Mouse (Mus musculus): ENCODE data around the gene Lrrc45. TPM values are rescaled to one million over a fixed set of nuclear protein-coding genes. Genes with fewer than 3 reads are reported as not detected.

Gene Lrrc45
- polyA plus RNA-seq (2012; rRNA removed), result 97.4 and 99.6 TPM in 2 replicates

DNA sequence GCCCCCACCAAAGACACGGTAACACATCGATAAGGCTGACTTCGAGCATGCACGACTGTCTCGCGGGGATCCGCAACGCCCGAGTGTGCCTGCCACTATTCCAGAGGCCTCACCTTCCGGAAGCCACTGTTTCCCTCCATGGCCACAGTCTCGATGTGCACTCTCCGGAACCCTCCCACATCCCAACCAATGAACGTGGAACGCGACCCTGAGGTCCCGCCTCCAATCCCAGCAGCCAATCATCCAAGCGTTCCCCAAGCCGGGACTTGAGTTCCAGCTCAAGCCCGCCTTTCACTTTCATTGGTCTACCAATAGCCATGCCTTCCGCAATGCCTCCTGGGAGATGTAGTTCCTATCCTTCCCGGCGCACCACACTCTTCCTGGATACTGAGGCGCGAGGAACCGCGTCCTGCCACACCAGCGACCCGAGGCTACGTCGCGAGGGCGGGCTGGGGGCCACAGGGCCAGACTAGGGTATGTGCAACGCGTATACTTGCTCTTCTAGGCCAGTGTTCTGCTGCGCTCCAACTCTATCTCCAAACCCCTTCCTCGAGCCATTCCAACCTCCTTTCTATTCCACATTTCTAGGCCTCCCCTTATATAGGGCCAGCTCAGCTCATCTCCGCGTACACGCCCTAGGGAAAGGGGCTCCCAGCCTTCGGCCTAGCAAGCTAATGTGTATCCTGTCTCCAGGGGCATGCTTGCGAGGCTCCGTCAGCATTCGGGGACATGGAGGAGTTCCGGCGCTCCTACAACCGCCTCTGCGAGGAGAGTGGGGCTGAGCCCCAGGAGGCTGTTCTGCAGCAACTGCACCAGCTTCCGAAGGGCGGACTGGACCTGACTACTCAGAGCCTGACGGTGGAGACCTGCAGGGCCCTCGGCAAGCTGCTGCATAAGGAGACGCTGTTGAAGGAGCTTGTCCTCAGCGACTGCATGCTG lies at the start of gene Lrrc45, which contains the start of gene Cenpx:
Gene Lrrc45, plus strand, starts transcription at position 346 of the 939 bp plus-strand sequence.
Gene Cenpx, minus strand, starts transcription at position 159 of the 939 bp plus-strand sequence.

DNA sequence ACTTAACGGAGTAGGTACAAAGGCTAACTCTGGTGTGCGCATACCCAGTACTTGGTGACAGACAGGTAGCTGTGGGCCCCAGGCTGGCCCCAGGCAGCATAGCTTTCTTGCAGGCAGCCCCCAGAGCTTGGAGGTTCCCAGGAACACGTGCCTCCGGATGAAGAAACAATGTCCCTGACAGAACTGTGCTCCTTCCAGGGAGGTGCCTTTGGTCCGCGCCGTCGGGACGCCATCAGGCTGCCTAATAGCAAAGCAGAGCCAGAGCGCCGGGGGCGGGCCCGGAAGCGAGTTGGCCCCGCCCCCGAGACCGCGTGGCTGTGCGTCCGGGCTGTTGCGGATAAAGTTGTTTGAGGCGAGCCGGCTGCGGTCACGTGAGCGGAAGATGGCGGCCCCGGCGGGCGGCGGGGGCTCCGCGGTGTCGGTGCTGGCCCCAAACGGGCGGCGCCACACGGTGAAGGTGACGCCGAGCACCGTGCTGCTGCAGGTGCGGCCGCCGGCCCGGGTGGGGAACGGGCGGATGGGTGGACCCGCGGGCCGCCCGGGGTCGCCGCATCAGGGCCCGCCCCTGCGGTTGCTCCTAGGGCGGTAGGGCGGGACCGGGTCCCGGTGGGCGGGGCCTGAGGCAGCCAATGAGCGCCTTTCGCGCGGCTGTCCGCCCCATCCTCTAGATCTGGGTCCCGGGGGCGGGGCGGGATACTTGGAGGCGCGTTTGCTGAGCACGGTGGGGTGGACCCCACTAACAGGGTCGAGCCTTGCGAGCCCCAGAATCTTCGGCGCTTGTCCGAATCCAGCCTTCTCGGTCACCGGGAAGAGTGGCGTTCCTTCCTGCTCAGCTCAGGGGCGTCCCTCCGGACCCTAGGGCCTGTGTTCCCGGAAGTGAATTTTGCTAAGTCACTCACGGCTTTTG lies 40.8 kb upstream of the Lrrc45 start, which contains the start of gene Aspscr1:
Gene Aspscr1, plus strand, starts transcription at position 287 of the 907 bp plus-strand sequence.

DNA sequence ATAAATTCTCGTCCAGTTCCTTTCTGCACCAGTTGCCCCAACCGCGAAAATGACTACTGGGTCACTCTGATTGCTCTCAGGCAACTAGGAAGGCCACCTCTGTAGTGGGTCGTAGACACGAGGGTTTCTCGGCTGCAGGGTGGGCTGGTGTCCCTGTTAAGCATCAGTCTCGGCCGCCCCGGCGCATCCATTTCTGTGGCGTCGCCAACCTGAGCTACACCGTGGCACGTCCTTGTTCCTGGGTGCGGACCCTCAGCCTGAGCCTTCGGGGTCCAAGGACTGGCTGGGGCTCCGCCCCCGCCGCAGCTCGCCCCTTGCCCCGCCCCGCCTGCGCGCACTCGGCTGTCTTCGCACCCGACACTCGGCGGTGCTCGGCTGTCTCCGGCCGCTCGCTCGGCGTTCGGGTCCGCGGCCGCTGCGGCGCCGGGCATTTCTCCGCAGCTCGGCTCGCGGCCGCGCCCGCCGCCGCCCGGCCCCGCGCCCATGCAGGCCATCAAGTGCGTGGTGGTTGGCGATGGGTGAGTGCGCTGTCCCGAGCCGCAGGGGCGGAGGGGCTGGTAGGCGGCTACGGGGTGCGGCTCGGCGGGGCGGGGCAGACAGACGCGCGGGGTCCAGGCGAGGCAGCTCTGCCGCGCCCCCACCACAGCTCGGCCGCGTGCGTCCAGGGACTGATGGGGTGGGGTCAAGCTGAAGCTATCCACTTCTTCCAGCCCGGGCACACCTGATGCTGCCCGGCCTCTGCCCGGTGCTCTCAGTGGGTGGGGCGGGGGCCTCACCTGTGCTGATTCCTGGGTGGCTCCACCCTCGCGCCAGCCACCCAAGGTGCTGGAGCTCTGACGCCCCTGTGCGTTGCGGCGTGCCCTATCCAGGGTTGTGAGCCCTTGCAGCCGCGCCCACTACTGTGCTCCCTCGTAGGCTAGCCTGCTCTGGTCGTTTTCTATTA lies 7.7 kb downstream of the Lrrc45 start, which contains the start of gene Rac3:
Gene Rac3, plus strand, starts transcription at position 347 of the 943 bp plus-strand sequence.

GRCm38 (mm10) chr11:120727169-120727527 lies 13.4 kb downstream of the Lrrc45 start, which contains the start of gene Dcxr:
Gene Dcxr (minus strand): TSS chr11:120727281.

DNA sequence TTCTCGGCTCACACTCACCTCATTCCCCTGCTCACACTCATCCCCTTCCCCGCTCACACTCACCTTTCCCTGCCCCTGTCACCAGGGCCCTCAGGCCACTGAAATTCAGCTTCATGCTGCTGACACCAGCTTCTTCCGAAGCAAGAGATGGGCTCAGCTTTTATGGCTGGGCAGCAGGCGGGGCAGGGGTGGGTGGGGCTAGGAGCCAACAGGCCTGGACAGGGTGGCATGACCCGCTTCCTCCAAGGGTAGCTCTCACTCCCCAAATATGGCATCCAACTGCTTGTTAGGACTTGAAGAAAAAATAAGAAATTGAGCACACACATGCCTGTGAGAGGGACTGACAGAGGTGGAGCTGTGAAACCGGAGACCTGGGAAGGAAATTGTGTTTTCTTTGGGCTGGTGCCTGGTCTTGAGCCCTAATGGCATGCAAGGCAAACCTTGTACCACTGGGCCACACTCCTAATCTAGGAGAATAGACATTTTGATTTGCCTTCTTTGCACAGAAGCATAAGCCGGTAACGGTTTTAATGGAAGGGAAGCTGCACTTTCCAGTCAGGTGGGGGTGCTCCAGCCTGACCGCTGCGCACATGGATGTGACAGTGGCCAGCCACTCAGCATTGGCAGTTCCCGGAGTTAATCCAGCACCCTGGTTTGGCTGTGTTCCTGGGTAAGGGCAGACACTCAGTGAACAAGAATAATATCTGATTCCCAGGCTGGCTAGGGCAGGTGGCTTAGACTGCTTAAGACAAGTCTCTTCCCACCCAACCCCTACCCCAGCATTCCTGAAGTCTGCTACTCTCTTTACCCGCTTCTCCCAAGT lies 18.3 kb downstream of the Lrrc45 start, which contains the start of gene Cbr2:
Gene Cbr2, minus strand, starts transcription at position 257 of the 823 bp plus-strand sequence.

GRCm38 (mm10) chr11:120762672-120763041 lies 48.9 kb downstream of the Lrrc45 start, which contains the start of gene Hmga1b:
Gene Hmga1b (plus strand): TSS chr11:120762794.

Other genes with a start within 250 kb of the Lrrc45 start
- 31.1 and 35.0 TPM in 2 replicates for gene Arl16, start 246.3 kb upstream of the Lrrc45 start, polyA plus RNA-seq (2012; rRNA removed)
- gene Mrpl12, start 229.3 kb upstream of the Lrrc45 start, polyA plus RNA-seq (2012; rRNA removed), result 115 and 155 TPM in 2 replicates
- 226 and 229 TPM in 2 replicates for gene Slc25a10, start 222.1 kb upstream of the Lrrc45 start, polyA plus RNA-seq (2012; rRNA removed)
- 2.3 and 3.3 TPM in 2 replicates for gene Gcgr, start 183.2 kb upstream of the Lrrc45 start, polyA plus RNA-seq (2012; rRNA removed)
- gene Mcrip1, start 164.2 kb upstream of the Lrrc45 start, polyA plus RNA-seq (2012; rRNA removed), result 185 and 195 TPM in 2 replicates
- not detected in 2 replicates for gene Ppp1r27, start 162.8 kb upstream of the Lrrc45 start, polyA plus RNA-seq (2012; rRNA removed)
- 355 TPM in 2 replicates for gene P4hb, start 140.7 kb upstream of the Lrrc45 start, polyA plus RNA-seq (2012; rRNA removed)
- 779 and 887 TPM in 2 replicates for gene Arhgdia, start 132.3 kb upstream of the Lrrc45 start, polyA plus RNA-seq (2012; rRNA removed)
- 30.8 and 42.7 TPM in 2 replicates for gene Alyref, start 115.6 kb upstream of the Lrrc45 start, polyA plus RNA-seq (2012; rRNA removed)
- gene Anapc11, start 115.5 kb upstream of the Lrrc45 start, polyA plus RNA-seq (2012; rRNA removed), result 189 and 219 TPM in 2 replicates
- gene Npb, start 105.4 kb upstream of the Lrrc45 start, polyA plus RNA-seq (2012; rRNA removed), result 2.6 and 4.4 TPM in 2 replicates
- gene Pcyt2, start 96.0 kb upstream of the Lrrc45 start, polyA plus RNA-seq (2012; rRNA removed), result 279 and 305 TPM in 2 replicates
- 77.5 and 98.2 TPM in 2 replicates for gene Sirt7, start 88.7 kb upstream of the Lrrc45 start, polyA plus RNA-seq (2012; rRNA removed)
- 75.0 and 78.0 TPM in 2 replicates for gene Mafg, start 80.3 kb upstream of the Lrrc45 start, polyA plus RNA-seq (2012; rRNA removed)
- gene Pycr1, start 70.2 kb upstream of the Lrrc45 start, polyA plus RNA-seq (2012; rRNA removed), result 10.8 and 14.3 TPM in 2 replicates
- 0.18 TPM in 1 of 2 replicates, not detected in the other for gene Myadml2, start 65.8 kb upstream of the Lrrc45 start, polyA plus RNA-seq (2012; rRNA removed)
- 12.7 and 13.6 TPM in 2 replicates for gene Notum, start 52.8 kb upstream of the Lrrc45 start, polyA plus RNA-seq (2012; rRNA removed)
- gene Aspscr1, start 41.0 kb upstream of the Lrrc45 start, polyA plus RNA-seq (2012; rRNA removed), result 130 and 142 TPM in 2 replicates
- 57.2 and 79.0 TPM in 2 replicates for gene Cenpx, start 187 bp upstream of the Lrrc45 start, polyA plus RNA-seq (2012; rRNA removed)
- gene Rac3, start 7.5 kb downstream of the Lrrc45 start, polyA plus RNA-seq (2012; rRNA removed), result 54.5 and 76.4 TPM in 2 replicates
- 317 and 369 TPM in 2 replicates for gene Dcxr, start 13.4 kb downstream of the Lrrc45 start, polyA plus RNA-seq (2012; rRNA removed)
- 193 and 267 TPM in 2 replicates for gene Cbr2, start 18.2 kb downstream of the Lrrc45 start, polyA plus RNA-seq (2012; rRNA removed)
- gene Hmga1b, start 48.9 kb downstream of the Lrrc45 start, polyA plus RNA-seq (2012; rRNA removed), result 0.31 and 7.3 TPM in 2 replicates
- gene Rfng, start 70.3 kb downstream of the Lrrc45 start, polyA plus RNA-seq (2012; rRNA removed), result 74.0 and 77.8 TPM in 2 replicates
- 283 and 304 TPM in 2 replicates for gene Gps1, start 70.3 kb downstream of the Lrrc45 start, polyA plus RNA-seq (2012; rRNA removed)
- 54.8 and 64.2 TPM in 2 replicates for gene Dus1l, start 82.5 kb downstream of the Lrrc45 start, polyA plus RNA-seq (2012; rRNA removed)
- gene Fasn, start 110.6 kb downstream of the Lrrc45 start, polyA plus RNA-seq (2012; rRNA removed), result 1,315 and 1,722 TPM in 2 replicates
- 6.1 and 6.7 TPM in 2 replicates for gene Ccdc57, start 218.9 kb downstream of the Lrrc45 start, polyA plus RNA-seq (2012; rRNA removed)
- gene Slc16a3, start 234.6 kb downstream of the Lrrc45 start, polyA plus RNA-seq (2012; rRNA removed), result 41.9 and 46.1 TPM in 2 replicates